Mouse (Mus musculus) limb, embryonic 10.5 days (tissue): ENCODE data around the gene Sema6c. TPM values are rescaled to one million over a fixed set of nuclear protein-coding genes. Genes with fewer than 3 reads are reported as not detected.

Experiments used
- DNase-seq: peaks from one replicate; pipeline ENCODE4 v3.0.0-alpha.2; 2017; ENCODE audit warnings: low spot score
- H3K27ac ChIP-seq: fragments of 300-500 bp; sonication (generic); 2 replicates; pipeline ENCODE4 v1.5.1; 2016; ENCODE audit warnings: mild to moderate bottlenecking
- H3K27me3 ChIP-seq: fragments of 300-500 bp; sonication (generic); 2 replicates; pipeline ENCODE4 v1.6.1; 2016; ENCODE audit warnings: low read depth, mild to moderate bottlenecking; ENCODE audit not compliant: poor library complexity, severe bottlenecking
- H3K36me3 ChIP-seq: fragments of 300-500 bp; sonication (generic); 2 replicates; pipeline ENCODE4 v1.6.1; 2016; ENCODE audit warnings: mild to moderate bottlenecking, moderate library complexity
- H3K4me1 ChIP-seq: fragments of 300-500 bp; sonication (generic); 2 replicates; pipeline ENCODE4 v1.6.1; 2016
- H3K4me3 ChIP-seq: fragments of 300-500 bp; sonication (generic); 2 replicates; pipeline ENCODE4 v1.5.1; 2016; ENCODE audit warnings: mild to moderate bottlenecking, moderate library complexity
- H3K9me3 ChIP-seq: fragments of 300-500 bp; sonication (generic); replicated peaks from 2 replicates; pipeline ENCODE4 v1.6.1; 2016; ENCODE audit warnings: mild to moderate bottlenecking
- WGBS: fragments of 180-500 bp; shearing (Covaris S2); methylation state at CpG from one replicate; pipeline ENCODE4 v1.1.7; 2016; 5-methylcytosine and 5-hydroxymethylcytosine counted together
- polyA plus RNA-seq: library from polyadenylated mRNA; unstranded; fragments of >200 nt; fragmentation: Nextera tagmentation; extraction: Ambion mirVana; gene quantifications from 2 replicates; pipeline ENCODE4 v1.2.1, GENCODE M21; 2016

The Sema6c gene
- polyA plus RNA-seq, 1 experiment from 2014 or later: 15.8 TPM

DNA sequence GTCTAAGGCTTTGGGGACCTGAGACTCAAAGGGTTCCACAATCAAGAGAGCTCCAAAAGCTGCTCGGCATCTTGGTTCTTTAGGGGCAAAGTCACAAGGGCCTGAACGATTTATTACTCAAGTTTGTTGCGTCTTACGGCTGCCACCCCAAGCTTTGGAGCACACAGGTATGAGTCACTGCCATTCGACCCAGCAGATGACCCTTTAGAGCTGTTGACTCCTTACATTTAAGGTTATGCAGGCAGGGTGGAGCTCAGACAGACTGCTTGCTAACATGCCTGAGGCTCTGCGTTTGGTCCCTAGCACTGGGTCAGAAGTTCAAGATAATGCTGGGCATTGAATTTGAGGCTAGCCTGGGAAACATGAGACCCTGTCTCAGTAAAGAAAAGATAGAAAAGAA lies 17.3 kb downstream of the Sema6c start:
- H3K4me3 ChIP-seq: no peak overlapping the region
- H3K4me1 ChIP-seq: peaks cover 16% of the 10 kb centered on the region
- peaks cover 26% of the 10 kb centered on the region for H3K27me3 ChIP-seq
- 72% methylated on average over 6 of the region's 6 CpGs for WGBS
- H3K9me3 ChIP-seq: no peaks in the 10 kb centered on the region
- no peak overlapping the region for H3K27ac ChIP-seq
- DNase-seq: no peak
- peaks cover 25% of the 10 kb centered on the region for H3K36me3 ChIP-seq

DNA sequence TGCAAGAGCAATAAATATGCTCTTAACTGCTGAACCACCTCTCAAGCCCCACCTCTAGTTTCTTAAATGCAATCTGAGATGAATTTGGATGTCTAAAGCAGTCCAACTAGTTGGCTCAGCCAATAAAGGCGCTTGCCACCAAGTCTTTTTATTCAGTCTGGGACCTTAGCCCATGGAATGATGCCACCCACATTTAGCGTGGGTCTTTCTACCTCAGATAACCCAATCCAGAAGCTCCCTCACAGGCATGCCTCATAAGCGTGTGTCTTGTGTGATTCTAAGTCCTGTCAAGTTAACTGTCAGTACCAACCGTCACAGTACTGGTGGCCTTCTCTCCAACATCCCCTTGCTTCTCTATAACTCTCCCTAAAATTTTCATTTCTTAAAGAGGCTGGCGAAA lies 18.7 kb downstream of the Sema6c start:
- H3K27ac ChIP-seq: no peak overlapping the region
- DNase-seq: no peak
- 87% methylated on average over 5 of the region's 5 CpGs for WGBS

DNA sequence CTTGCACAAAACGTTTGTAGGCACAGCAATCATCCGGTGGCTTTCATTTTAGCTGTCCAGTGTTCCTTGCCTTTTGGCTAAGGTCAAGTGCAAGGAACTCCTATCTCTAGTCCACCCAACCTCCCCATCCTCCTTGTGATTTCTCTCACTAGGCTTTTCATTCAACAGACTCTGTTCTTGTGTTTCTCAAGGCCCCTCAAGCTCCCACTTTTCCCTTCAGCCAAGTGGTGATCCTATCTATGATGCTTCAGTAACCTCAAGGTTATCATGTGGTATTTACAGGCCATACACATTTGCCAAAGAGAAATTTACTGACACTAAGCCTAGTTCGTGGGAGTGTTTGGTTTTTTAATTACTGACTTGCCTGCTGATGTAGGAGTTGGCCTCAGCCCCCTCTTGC lies 19.6 kb downstream of the Sema6c start:
- Histone ChIP-seq H3K9me3 (no peaks in the 10 kb centered on the region), H3K4me1 (no peaks in the 10 kb centered on the region), H3K27ac (no peak overlapping the region), H3K27me3 (peaks cover 4% of the 10 kb centered on the region; the same call in 1 of the 2 replicates), H3K36me3 (peaks cover 35% of the 10 kb centered on the region), H3K4me3 (no peak overlapping the region)
- WGBS: 72% methylated on average over 3 of the region's 3 CpGs
- DNase-seq: no peak

More for the DNA sequence above, 18.7 kb downstream of the Sema6c start:
- peaks cover 13% of the 10 kb centered on the region for H3K27me3 ChIP-seq
- H3K9me3 ChIP-seq: no peaks in the 10 kb centered on the region
- H3K4me1 ChIP-seq: peaks cover 3% of the 10 kb centered on the region
- H3K36me3 ChIP-seq: peaks cover 27% of the 10 kb centered on the region
- no peak overlapping the region for H3K4me3 ChIP-seq

DNA sequence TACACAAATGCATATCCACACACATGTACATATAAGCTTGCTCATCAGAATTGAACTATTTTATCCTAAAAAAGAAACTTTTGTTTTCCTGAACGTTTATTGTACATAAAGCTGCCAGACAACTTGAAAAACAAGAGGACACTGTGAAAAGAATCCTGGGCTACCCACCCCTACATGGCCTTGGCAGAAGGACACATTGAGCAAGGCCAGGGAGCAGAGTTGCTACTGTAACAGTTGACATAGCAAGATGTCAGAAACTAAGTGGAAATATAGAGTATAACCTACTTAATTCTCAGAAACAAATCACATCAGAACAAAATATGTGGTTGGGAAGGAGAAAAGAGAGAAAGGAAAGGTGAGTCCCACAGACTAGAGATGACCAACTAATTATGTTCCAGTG lies 21.6 kb downstream of the Sema6c start:
- Histone ChIP-seq H3K9me3 (no peaks in the 10 kb centered on the region), H3K27me3 (no peaks in the 10 kb centered on the region), H3K4me1 (no peaks in the 10 kb centered on the region), H3K27ac (no peak overlapping the region), H3K36me3 (peaks cover 54% of the 10 kb centered on the region), H3K4me3 (no peak overlapping the region)
- WGBS: 72% methylated on average over 1 of the region's 1 CpGs
- no peak for DNase-seq

DNA sequence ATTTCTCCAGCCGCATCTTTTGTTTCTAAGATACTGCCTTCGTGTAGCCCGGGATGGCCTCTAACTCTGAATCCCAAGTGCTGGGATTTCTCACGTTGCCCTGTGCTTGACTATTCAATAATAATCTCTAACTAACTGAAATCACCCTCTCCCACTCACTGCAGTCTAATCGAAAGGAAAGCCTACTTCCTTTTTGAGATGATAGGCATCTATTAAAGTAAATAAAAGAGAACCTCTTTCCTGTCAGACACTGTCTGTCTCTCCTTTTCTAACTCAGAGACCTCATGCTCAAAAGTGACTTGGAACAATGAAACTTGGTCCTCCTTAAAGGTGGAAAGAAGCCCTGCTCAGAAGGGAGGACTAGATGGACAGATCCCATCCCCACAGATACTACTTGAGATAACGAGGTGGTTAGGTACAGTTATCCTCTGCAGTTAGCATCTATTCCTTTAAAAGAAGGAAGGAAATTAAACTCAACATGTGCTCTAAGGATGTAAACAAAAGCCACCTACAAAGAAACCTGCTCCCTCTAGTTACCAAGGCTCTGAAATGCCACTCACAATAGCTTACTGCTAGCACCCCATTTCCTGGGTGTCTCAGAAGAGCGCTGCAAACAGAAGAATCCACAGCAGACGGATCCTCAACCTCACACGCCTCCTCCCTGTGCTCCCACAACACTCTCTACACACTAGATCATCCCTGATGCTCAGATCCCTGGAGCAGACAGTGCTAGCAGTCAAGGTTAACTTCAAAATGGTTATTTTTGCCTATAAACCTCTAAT lies 24.7 kb downstream of the Sema6c start:
- H3K4me1 ChIP-seq: no peaks in the 10 kb centered on the region
- WGBS: 92% methylated on average over 9 of the region's 9 CpGs

DNA sequence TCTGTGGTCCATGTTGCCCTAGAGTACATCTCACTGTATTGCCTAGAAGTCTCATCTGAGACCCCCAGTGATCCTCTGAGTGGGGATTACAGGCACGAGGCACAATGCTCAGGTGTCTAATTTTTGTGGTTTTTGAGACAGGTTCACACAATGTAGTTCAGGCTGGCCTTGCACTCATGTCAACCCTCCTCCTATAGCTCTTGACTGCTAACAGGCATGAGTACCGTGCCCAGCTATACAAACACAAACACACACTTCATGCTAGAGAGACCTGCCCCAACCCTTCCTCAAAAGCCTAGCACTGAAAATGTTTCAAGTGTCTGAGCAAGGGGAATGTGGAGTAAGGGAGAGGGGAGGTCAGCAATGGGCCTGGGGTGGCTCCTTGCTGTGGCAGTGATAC lies 25.8 kb downstream of the Sema6c start:
- Histone ChIP-seq H3K4me3 (no peak overlapping the region), H3K4me1 (no peaks in the 10 kb centered on the region), H3K27me3 (no peaks in the 10 kb centered on the region), H3K9me3 (no peaks in the 10 kb centered on the region), H3K27ac (no peak overlapping the region), H3K36me3 (peaks cover 89% of the 10 kb centered on the region)
- 89% methylated on average over 2 of the region's 2 CpGs for WGBS
- no peak for DNase-seq

More for the DNA sequence above, 24.7 kb downstream of the Sema6c start:
- Histone ChIP-seq H3K27ac (no peak overlapping the region), H3K27me3 (no peaks in the 10 kb centered on the region), H3K36me3 (peaks cover 85% of the 10 kb centered on the region), H3K4me3 (no peak overlapping the region), H3K9me3 (no peaks in the 10 kb centered on the region)
- DNase-seq: no peak

DNA sequence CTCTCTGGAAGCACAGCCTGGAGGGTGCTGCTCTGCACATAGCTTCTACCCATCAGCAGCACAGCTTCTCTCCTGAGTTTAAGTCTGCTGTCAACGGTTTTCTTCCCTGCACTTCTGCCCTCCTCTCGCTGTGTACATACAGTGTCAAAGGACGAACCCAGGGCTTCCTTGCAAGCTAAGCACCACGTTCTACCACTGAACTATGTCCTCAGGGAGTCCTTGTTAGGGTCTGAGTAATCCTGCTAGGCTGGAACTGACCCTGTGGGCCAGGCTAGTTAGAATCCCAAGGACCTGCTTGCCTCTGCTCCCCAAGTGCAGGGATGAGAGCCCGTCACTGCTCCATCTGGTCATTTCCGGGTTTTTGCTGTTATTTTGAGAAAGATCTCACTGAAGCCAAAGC lies 26.6 kb downstream of the Sema6c start:
- Histone ChIP-seq H3K9me3 (no peaks in the 10 kb centered on the region), H3K4me3 (no peak overlapping the region), H3K36me3 (peaks cover 88% of the 10 kb centered on the region), H3K27ac (no peak overlapping the region), H3K27me3 (no peaks in the 10 kb centered on the region), H3K4me1 (no peaks in the 10 kb centered on the region)
- no peak for DNase-seq
- 93% methylated on average over 6 of the region's 6 CpGs for WGBS

DNA sequence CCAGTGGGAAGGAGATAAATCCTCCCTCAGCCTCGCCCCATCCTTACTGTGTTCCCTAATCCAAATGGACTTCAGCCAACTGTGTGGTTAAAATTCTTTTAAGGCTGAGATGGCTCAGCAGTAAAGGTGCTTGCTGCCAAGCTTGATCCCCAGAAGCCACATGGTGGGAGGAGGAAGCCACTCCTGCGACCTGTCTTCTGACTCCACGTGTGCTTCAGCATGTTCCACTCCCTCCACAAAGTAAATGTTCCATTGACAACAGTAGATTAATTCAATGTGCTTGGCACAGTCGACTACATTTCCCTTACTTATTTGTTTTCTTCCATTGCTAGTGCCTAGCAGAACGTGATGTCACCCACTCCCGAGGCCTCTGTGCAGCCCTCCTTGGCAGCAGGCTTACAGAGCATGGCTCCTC lies 34.5 kb downstream of the Sema6c start:
- H3K27me3 ChIP-seq: no peaks in the 10 kb centered on the region
- no peaks in the 10 kb centered on the region for H3K9me3 ChIP-seq
- peaks cover 82% of the 10 kb centered on the region for H3K36me3 ChIP-seq
- H3K4me1 ChIP-seq: no peaks in the 10 kb centered on the region
- H3K27ac ChIP-seq: no peak overlapping the region
- 86% methylated on average over 6 of the region's 6 CpGs for WGBS
- no peak for DNase-seq
- no peak overlapping the region for H3K4me3 ChIP-seq

DNA sequence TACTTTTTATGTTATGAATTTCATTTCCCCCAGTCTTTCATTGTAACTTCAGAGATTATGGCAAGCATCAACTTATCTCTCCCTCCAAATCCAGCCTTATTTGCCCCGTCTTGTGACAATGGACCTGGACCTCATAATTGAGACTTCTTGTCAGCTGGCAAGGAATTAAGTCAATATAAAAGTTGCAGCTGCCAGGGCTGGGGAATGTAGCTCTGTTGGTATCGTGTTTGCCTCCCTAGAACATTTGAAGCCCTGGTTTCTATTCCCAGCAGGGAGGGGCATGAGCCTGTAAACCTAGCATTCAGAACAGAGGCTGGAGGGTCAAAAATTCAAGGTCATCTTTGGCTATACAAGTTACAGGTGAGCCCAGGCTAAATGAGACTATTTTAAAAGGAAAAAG lies 35.5 kb downstream of the Sema6c start:
- H3K27me3 ChIP-seq: no peaks in the 10 kb centered on the region
- H3K4me3 ChIP-seq: no peak overlapping the region
- WGBS: 95% methylated on average over 2 of the region's 2 CpGs
- peaks cover 84% of the 10 kb centered on the region for H3K36me3 ChIP-seq
- DNase-seq: no peak
- no peak overlapping the region for H3K27ac ChIP-seq
- no peaks in the 10 kb centered on the region for H3K9me3 ChIP-seq
- H3K4me1 ChIP-seq: no peaks in the 10 kb centered on the region

DNA sequence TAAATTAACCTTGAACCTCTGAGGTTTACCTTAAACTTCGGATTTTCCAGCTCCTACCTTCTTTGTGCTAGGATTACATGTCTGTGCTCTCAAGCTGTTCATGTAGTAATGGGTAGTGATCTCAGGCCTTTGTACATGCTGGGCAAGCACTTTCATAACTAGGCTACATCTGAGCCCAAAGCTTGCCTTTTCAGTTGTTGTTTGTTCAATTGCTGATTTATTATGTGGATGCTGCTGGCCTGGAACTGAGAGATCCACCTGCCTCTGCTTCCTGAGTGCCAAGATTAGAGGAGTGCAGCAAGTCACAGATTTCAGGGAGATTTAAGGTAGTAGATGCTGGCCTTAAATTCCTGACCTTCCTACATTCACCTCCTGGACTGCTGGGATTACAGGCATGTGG lies 38.8 kb downstream of the Sema6c start:
- WGBS: 80% methylated on average over 1 of the region's 1 CpGs
- no peaks in the 10 kb centered on the region for H3K4me1 ChIP-seq

DNA sequence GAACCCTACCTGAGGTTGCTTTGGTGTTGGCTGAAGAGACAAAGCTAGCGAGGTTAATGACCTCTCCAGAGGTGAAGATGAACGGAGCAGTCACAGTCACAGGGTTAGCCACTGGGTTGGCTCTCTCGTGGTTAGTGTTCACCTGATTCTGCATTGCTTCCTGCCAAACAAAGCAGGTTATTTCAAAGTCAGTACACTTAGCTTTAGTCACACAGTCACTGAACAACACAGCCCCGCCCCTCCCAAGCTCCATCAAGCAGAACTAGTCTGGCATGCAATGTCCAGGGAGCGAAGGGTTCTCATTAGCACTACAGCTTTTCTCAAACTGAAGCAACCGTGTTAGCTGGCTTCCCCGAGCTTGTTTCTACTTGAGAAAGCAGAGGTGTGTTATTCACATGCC lies 39.9 kb downstream of the Sema6c start:
- DNase-seq: no peak
- H3K27me3 ChIP-seq: no peaks in the 10 kb centered on the region
- H3K4me1 ChIP-seq: no peaks in the 10 kb centered on the region
- H3K4me3 ChIP-seq: no peak overlapping the region
- WGBS: 91% methylated on average over 7 of the region's 7 CpGs
- no peaks in the 10 kb centered on the region for H3K9me3 ChIP-seq
- H3K36me3 ChIP-seq: peaks cover 99% of the 10 kb centered on the region
- H3K27ac ChIP-seq: no peak overlapping the region

More for the DNA sequence above, 38.8 kb downstream of the Sema6c start:
- no peaks in the 10 kb centered on the region for H3K27me3 ChIP-seq
- no peak overlapping the region for H3K4me3 ChIP-seq
- DNase-seq: no peak
- no peak overlapping the region for H3K27ac ChIP-seq
- H3K9me3 ChIP-seq: no peaks in the 10 kb centered on the region
- H3K36me3 ChIP-seq: peaks cover 98% of the 10 kb centered on the region

DNA sequence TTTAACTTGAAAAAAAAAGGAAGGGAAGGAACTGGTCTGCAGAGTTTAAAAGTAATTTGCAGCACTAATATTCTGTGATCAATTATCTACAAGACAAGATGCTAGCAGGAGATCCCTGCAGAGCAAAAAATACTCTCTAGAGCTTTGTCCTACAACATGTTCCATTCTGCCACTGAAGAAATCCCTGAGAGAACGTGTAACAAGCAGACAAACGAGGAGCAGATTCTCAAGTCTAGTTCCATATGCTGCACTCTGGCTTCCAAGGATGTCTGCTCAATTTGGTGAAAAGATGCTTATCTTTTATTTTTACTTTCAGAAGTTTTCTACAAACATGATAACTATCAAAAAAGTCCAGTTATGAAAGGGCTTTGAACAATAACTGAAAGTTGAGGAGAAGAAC lies 40.3 kb downstream of the Sema6c start:
- Histone ChIP-seq H3K4me1 (no peaks in the 10 kb centered on the region), H3K36me3 (peaks cover 99% of the 10 kb centered on the region), H3K27ac (no peak overlapping the region), H3K4me3 (no peak overlapping the region), H3K27me3 (no peaks in the 10 kb centered on the region), H3K9me3 (no peaks in the 10 kb centered on the region)
- WGBS: 83% methylated on average over 2 of the region's 2 CpGs
- DNase-seq: no peak

DNA sequence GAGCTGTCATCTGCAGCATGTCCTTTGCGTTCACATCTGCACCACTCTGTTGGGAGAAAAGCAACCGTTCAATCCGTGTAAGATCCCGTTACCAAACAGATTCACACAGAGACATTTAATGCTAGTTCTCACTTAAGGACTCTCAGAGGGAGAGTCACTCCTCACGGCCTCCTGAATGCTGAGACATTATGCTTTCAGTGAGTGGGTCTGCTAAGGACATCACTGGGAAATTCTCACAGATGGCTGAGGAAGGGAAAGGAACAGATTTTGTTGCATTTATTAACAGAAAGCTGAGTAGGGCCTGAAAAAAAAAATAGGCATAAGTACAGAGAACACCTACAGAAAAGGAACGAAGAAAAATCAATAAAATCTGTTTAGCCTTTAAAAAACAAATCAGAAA lies 43.6 kb downstream of the Sema6c start:
- H3K9me3 ChIP-seq: no peaks in the 10 kb centered on the region
- H3K4me1 ChIP-seq: no peaks in the 10 kb centered on the region
- WGBS: 94% methylated on average over 6 of the region's 6 CpGs
- no peak overlapping the region for H3K4me3 ChIP-seq
- DNase-seq: no peak
- H3K27me3 ChIP-seq: no peaks in the 10 kb centered on the region
- peaks cover 98% of the 10 kb centered on the region for H3K36me3 ChIP-seq
- no peak overlapping the region for H3K27ac ChIP-seq

DNA sequence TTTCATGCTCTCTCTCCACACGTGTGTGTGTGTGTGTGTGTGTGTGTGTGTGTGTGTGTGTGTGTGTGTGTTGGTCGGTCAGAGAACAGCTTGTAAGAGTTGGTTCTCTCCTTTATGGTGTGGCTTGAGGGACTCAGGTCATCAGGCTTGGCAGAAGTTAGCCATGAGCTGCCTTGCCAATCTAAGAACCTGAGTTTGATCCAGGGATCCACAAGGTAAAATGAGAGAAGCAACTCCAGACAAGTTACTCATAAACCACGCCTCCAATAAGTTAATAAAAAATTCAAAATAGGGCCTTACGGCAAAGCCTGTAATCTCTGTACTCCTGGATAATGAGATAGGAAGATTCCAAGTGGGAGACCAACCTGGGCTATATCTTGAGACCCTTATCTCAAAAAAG lies 48.0 kb downstream of the Sema6c start:
- Histone ChIP-seq H3K36me3 (peaks cover 90% of the 10 kb centered on the region), H3K9me3 (no peaks in the 10 kb centered on the region), H3K4me3 (no peak overlapping the region), H3K4me1 (no peaks in the 10 kb centered on the region), H3K27ac (no peak overlapping the region), H3K27me3 (no peaks in the 10 kb centered on the region)
- WGBS: 94% methylated on average over 4 of the region's 4 CpGs
- no peak for DNase-seq
